Mouse (Mus musculus) frontal cortex, adult (tissue): ENCODE data around the gene Tctex1d1.

Source experiments
- ATAC-seq: cut with Nextera tagmentation; 2 replicates; pipeline ENCODE4 v1.9.2; 2017; ENCODE audit warnings: mild to moderate bottlenecking, moderate library complexity, mixed read lengths; ENCODE audit not compliant: low TSS enrichment

The Tctex1d1 gene

GRCm38 (mm10) chr4:102978440-102978839 is at the start of gene Tctex1d1:
Tctex1d1 (plus strand) TSS chr4:102978606.
- peak; percentile 39 for ATAC-seq

GRCm38 (mm10) chr4:102929491-102929890 is 48.9 kb upstream of the Tctex1d1 start:
- no peak for ATAC-seq

- peak; percentile 71 for ATAC-seq
Measured at GRCm38 (mm10) chr4:102930679-102931078, 47.7 kb upstream of the Tctex1d1 start.

GRCm38 (mm10) chr4:102940266-102940665 is 38.1 kb upstream of the Tctex1d1 start:
- peak; percentile 79 for ATAC-seq

DNA sequence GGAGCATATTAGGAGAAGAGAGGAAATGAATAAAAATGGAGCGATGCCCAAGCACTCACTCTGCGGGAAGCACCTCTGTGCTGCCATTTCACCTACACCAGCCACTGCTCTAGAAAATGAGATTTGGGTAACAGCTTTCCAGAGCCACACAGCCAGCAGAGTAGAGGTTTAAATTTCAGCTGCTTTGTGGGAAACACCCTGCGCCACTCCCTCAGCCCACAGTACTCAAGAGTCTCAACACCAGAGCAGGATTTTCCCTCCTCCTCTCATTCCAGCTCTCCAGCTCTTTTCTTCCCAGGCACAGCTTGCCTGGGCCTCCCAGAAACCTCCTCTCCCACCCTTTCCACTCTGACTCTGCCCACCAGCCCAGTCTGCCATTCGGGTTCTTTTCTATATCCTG is 37.7 kb upstream of the Tctex1d1 start:
- peak; percentile 94 for ATAC-seq

DNA sequence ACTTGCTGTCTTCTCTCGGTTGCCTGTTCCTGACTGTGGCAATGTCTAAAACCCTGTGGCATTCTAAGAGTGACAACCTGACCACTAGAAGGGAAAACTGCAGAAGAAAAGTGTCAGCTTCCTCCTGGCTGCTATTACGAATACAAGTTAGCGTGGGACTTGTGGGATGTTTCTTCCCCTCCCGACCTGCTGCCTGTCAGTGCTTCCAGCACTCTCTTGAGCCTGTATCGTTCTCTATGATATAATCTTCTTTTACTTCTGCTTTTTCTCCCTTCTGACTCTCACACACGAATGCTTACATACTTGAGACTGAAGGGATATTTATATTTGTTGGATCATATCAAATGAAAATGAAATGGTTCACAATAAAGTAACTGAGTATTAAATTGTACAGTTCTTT is 34.1 kb upstream of the Tctex1d1 start:
- no peak for ATAC-seq

- peak; percentile 81 for ATAC-seq
Measured at GRCm38 (mm10) chr4:102952476-102952875, 25.9 kb upstream of the Tctex1d1 start.

DNA sequence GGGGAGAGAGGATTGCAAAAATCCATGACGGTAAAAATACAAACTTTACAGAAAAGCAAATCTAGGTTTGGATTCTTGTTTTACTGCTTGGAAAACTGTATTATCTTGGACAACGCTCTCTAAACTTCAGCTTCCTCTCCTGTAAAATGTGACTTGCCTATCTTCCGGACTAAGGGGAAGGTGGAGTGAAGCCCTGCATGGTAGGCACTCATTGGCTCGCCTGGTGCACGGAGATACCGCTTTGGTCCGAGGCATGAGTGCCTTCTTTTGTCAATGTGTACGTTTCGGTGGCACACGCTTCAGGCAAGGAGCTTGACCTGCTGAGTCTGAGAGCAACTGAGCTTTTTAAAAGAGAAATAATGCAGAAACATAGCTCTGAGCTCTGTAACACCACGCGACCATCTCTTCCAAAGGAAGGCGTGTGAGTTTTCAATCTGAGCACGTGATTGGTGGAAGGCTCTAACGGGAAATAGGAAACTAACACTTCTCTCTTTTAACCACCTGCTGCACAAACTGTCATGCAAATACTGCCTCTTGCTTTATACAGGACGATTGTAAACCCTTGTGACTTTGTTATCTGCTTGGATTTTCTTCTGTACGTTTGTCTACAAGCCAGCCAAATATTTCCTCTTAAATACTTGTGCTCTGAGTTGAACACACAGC is 23.0 kb upstream of the Tctex1d1 start:
- ATAC-seq, result no peak

DNA sequence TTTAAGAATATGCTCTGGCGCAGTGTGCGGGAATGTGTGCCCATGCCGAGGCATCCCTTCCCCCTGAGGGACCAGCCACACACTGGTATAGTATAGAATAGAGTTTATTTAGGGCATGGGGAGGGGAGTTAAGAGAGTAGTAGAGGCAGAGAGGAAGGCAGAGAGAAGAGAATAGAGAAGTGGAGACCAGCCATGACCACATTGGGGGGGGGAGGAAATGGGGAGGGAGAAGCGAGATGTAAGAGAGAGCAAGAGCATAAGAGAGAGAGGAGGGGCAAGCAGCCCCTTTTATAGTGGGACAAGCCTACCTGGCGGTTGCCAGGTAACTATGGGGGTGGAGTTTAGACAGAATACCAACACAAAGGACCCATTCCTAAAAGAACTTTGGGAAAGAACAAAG is 19.0 kb upstream of the Tctex1d1 start:
- no peak for ATAC-seq

DNA sequence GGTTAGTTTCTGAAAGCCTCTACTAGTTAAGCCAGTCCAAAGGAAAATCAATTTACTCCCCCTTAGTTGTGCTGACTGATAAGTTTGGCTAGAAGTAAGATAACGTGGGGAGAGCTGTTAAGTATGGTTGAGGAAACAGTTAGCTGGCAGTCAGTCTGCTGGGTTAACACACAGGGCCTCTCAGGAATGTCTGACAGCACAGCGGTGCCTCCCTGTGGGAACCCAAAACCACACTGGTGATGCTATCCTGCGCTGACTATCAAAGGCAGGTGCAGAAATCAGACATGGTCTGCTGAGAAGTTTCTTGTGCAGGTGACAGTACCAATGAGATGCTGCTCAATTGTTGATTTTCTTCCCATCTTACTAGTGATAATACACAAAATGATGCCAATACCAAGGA is 14.2 kb upstream of the Tctex1d1 start:
- no peak for ATAC-seq

GRCm38 (mm10) chr4:102967811-102968210 is 10.6 kb upstream of the Tctex1d1 start:
- no peak for ATAC-seq

DNA sequence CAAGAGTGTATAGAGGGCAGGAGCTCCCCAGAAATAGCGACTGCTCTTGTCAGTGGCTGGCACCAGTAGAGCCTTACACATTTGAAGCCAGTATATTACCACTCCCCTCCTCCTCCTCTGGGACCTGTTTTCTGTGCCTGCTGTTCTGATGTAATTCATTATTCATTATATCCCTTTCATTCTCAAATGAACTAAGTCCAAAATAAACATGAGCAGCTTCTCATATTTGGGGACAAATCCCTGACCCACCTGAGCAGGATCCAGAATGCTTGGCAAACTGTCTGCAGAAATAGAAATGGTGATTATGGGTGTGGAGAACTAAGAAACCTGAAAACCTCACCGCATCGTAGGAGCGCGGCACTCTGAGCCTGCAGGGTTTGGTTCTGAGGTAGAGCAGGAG is 8.8 kb upstream of the Tctex1d1 start:
- ATAC-seq, result no peak

DNA sequence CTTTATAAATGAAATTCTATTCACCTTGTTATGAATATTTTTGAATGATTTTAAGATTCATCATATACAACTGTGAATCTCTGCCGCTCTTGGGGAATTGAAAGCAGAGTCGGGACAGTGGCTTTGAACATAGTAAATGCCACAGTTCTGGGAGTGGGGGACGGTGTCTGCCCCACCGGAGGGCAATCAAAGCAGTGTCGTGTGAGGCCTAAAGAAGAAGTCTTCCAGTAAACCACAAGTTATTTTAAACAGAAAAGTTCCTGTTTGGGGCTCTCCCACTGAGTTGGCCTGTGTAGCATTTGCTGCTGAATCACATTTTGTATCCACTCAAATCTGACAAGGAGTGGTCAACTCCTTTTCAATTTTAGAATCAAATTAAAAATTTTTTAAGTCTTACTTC is 7.2 kb upstream of the Tctex1d1 start:
- ATAC-seq, result no peak

GRCm38 (mm10) chr4:102972071-102972470 is 6.3 kb upstream of the Tctex1d1 start:
- ATAC-seq, result no peak

GRCm38 (mm10) chr4:102974172-102974571 is 4.2 kb upstream of the Tctex1d1 start:
- no peak for ATAC-seq

GRCm38 (mm10) chr4:102976290-102977275 is 1.8 kb upstream of the Tctex1d1 start:
- no peak for ATAC-seq

GRCm38 (mm10) chr4:102977778-102978321 is 556 bp upstream of the Tctex1d1 start:
- 0 out of 2 replicates have a peak, but pooled peaks have one; percentile 17 for ATAC-seq

DNA sequence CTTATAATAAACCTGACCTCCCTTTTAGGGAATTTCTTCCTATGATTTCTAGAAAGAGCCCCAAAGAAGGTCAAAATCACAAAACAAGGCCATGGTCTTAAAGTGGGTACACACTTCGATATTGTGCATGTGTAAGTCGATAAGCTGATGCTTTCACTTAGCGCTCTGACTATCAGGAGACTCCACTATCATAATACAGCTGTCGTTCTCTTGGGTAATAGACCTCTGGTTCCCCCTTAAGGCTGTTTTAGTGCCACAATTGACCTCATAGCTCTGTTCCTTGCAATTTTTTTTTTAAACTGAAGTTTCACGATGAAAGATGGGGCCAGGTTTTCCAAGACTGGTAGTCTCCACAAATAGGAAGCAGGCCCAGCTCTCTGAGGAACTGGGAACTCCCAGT is 979 bp downstream of the Tctex1d1 start:
- ATAC-seq, result no peak

DNA sequence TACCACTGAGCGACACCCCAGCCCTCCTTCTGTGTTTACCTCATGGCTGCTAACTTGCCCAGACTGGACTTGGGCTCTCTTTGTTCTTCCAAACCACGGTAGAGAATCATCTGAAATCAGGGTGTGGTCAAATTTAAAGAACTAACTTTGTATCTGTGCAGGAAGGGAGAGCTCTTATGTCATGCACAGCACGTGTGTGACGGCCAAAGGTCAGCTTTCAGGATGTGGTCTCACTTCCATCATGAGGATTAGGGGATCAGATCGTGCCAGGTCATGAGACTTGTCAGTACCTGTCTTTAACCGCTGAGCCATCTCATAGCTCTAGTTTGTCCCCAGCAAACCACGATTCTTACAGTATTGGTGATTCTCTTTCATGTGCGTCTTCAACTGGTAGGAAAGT is 3.3 kb downstream of the Tctex1d1 start:
- no peak for ATAC-seq

DNA sequence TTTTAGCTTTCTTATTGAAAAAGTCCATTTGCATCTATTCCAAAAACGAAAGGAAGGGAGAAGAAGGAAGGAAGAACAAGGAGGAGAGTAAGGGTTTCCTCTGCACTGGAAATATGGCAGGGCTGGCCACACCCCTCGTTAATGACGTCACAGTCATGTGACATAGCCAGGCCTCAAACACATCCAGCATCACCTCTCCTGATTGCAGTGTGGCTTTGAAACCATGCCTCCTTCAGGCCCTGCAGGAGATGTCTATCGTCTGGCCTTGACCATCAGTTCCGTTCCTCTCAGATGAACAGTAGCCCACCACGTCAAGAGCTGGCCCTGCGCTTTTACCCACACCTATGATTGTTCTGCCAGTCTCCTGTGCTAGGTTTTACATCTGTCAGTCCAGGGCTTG is 7.8 kb downstream of the Tctex1d1 start:
- no peak for ATAC-seq

- ATAC-seq, result peak; percentile 95
Measured at GRCm38 (mm10) chr4:102986917-102987316, 8.5 kb downstream of the Tctex1d1 start.

DNA sequence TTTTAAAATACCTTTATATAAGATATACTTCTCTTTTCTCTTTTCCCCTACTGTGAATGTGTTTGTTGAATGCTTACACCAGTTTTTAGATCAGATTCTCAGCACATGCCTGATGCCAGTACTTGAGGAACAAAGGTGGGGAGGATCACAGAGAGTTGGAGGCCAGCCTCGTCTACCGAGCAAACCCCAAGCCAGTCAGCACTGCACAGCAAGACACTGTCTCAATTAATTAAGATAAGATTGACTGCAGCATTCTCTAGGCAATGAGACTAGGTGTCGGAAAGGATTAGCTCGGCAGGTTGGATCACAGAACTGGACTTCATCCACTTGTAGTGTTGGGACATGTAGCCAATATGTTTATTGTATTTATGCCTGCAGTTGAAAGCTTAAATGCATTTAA is 8.9 kb downstream of the Tctex1d1 start:
- ATAC-seq, result no peak

GRCm38 (mm10) chr4:102987756-102988155 is 9.3 kb downstream of the Tctex1d1 start:
- no peak for ATAC-seq
